Mouse (Mus musculus) forebrain, embryonic 12.5 days (tissue): ENCODE data around the gene Abhd12b. TPM values are rescaled to one million over a fixed set of nuclear protein-coding genes. Genes with fewer than 3 reads are reported as not detected.
A peak's percentile ranks its signal among the peaks of the same experiment; 100 is the strongest.
"Not testable (repeated sequence)": the region's sequence is repeated elsewhere in the genome, so short reads cannot be mapped to it uniquely, and the experiment has no call there.

Experiments used
- ATAC-seq: fragments of 200-750 bp; cut with Nextera tagmentation; 2 replicates; pipeline ENCODE4 v1.8.0; 2017; ENCODE audit warnings: moderate TSS enrichment; ENCODE audit not compliant: low FRiP score
- H3K27ac ChIP-seq: fragments of 300-500 bp; sonication (generic); 2 replicates; pipeline ENCODE4 v1.5.1; 2016; ENCODE audit warnings: mild to moderate bottlenecking
- H3K27me3 ChIP-seq: fragments of 300-500 bp; sonication (generic); 2 replicates; pipeline ENCODE4 v1.6.1; 2016; ENCODE audit warnings: mild to moderate bottlenecking
- H3K36me3 ChIP-seq: fragments of 300-500 bp; sonication (generic); replicated peaks from 2 replicates; pipeline ENCODE4 v1.6.1; 2016; ENCODE audit warnings: mild to moderate bottlenecking
- H3K4me1 ChIP-seq: fragments of 300-500 bp; sonication (generic); 2 replicates; pipeline ENCODE4 v1.6.1; 2016
- H3K4me2 ChIP-seq: fragments of 300-500 bp; sonication (generic); 2 replicates; pipeline ENCODE4 v1.6.1; 2016; ENCODE audit warnings: mild to moderate bottlenecking, moderate library complexity
- H3K4me3 ChIP-seq: fragments of 300-500 bp; sonication (generic); replicated peaks from 2 replicates; pipeline ENCODE4 v1.5.1; 2016; ENCODE audit warnings: mild to moderate bottlenecking
- H3K9ac ChIP-seq: fragments of 300-500 bp; sonication (generic); 2 replicates; pipeline ENCODE4 v1.6.1; 2016; ENCODE audit warnings: mild to moderate bottlenecking
- H3K9me3 ChIP-seq: fragments of 300-500 bp; sonication (generic); 2 replicates; pipeline ENCODE4 v1.6.1; 2016
- WGBS: fragments of 180-500 bp; shearing (Covaris S2); methylation state at CpG from one replicate; pipeline ENCODE4 v1.1.7; 2016; 5-methylcytosine and 5-hydroxymethylcytosine counted together
- polyA plus RNA-seq: library from polyadenylated mRNA; unstranded; fragments of >200 nt; fragmentation: Nextera tagmentation; extraction: Ambion mirVana; gene quantifications from 2 replicates; pipeline ENCODE4 v1.2.1, GENCODE M21; 2016

The Abhd12b gene
- polyA plus RNA-seq, 1 experiment from 2014 or later, result not detected

DNA sequence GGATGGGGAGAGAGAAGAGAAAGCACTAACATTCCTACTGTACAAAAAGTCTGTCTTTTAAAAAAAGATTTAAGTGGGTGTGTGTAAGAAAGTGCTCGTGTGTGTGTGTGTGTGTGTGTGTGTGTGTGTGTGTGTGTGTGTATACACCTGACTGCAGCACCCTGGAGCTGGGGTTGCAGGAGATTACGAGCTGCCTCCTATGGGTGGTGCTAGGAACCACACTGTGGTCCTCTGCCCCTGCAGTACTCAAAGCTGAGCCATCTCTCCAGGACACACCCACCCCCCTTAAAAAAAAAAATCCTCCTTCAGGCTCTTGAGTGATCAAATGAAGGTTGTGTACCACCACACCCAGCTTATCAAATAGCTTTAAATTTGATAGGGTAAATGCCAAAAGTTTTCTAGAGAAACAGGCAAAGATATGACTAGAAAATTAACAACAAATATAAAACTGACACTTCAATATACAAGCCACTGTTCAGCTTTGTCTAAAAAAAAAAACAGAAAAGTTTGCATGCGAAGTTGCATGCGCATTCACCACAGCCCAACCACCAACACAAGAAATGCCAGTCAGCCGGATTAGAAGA is 12.9 kb upstream of the Abhd12b start:
- 87% methylated on average over 5 of the region's 5 CpGs for WGBS
- Histone ChIP-seq H3K36me3 (no peaks in the 10 kb centered on the region), H3K9me3 (no peaks in the 10 kb centered on the region), H3K4me1 (no peaks in the 10 kb centered on the region), H3K4me2 (no peak overlapping the region), H3K4me3 (no peak overlapping the region), H3K27me3 (no peaks in the 10 kb centered on the region), H3K9ac (no peak overlapping the region), H3K27ac (no peak overlapping the region)
- no peak for ATAC-seq

DNA sequence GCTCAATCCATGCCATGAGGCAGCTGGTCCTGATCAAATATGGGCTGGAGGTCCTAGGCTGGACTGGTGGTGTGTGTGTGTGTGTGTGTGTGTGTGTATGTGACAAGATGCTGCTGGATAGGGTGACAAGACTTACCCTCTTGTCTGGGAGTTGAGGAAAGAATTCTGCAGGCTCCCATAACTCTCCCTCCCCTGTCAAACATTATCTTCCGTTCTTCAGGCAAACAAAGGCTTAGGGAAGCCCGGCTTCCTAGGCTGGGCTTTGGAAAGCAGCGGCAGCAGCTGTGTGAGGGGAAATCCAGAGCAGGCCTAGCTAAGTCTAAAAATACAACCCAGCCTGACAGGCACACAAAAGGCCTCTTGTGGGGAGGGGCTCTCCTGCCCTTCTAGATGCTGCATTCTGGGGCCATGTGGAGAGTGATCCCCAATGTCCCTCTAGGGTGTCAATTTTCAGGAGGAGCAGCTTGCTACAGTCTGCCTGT is 9.8 kb upstream of the Abhd12b start:
- WGBS, result 10% methylated on average over 3 of the region's 3 CpGs
- H3K9ac ChIP-seq, H3K27me3 ChIP-seq, H3K36me3 ChIP-seq, H3K27ac ChIP-seq, H3K4me3 ChIP-seq, H3K9me3 ChIP-seq, H3K4me2 ChIP-seq: not testable (repeated sequence)
- peaks cover 11% of the 10 kb centered on the region for H3K4me1 ChIP-seq
- peak; percentile 42; the same call in 1 of the 2 replicates for ATAC-seq

DNA sequence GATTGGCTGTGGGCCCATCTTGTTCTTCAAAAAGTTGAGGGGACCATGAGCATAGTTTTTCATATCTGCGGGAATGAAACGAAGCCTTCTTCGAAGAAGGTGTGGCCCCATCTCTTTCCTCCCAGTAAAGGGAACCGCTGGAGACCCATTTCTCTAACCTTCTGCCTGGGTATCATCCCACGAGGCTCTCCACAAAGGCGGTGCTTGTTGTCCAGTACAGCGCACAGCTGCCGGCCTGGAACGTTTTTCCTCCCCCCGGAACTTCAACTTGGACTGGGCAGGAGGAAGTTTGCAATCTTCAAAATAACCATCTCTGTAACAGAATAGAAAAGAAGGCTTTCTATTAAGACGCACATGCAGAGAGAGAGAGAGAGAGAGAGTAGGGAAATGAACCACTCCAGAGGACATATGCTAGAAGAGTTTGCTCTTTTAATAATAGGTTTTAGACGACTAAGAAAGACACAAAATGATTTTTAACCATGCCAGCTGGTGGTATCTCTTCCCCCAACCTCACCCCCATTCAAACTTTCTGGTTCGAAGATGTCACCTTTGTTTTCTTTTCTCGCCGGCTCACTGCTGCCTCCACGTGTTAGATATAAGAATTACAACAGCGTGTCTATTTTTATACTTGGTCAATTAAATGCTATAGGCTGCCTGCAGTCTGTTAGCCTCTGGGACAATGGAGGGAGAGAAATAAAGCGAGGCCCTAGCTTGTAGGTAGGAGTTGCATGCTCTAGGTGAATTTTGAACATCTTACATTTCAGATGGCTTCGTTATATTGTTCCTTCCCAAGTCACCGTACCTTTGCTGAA is 9.1 kb upstream of the Abhd12b start:
- no peaks in the 10 kb centered on the region for H3K9me3 ChIP-seq
- H3K9ac ChIP-seq, result no peak overlapping the region
- H3K27ac ChIP-seq, result no peak overlapping the region
- H3K4me3 ChIP-seq, result no peak overlapping the region
- no peak overlapping the region for H3K4me2 ChIP-seq
- peaks cover 11% of the 10 kb centered on the region for H3K4me1 ChIP-seq
- ATAC-seq, result no peak
- WGBS, result 47% methylated on average over 20 of the region's 20 CpGs
- no peaks in the 10 kb centered on the region for H3K36me3 ChIP-seq
- peaks cover 3% of the 10 kb centered on the region; the same call in 1 of the 2 replicates for H3K27me3 ChIP-seq

DNA sequence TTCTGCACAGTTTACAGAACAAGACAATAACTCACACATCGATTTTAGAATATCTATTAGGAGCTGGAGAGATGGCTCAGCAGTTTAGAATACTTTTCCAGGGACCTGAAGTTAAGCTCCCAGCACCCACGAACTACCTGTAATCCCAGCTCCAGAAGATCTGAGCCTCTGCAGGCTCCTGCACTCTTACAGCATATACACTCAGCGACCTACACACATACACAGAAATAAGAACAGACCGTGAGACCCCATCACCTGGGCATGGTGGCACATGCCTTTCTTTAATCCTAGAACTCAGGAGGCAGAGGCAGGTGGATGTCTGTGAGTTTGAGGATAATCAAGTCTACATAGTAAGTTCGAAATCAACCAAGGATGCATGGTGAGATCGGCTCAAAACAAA is 8.4 kb upstream of the Abhd12b start:
- Histone ChIP-seq H3K4me2 (no peak overlapping the region), H3K4me1 (peaks cover 11% of the 10 kb centered on the region), H3K36me3 (no peaks in the 10 kb centered on the region), H3K4me3 (no peak overlapping the region), H3K9ac (no peak overlapping the region), H3K9me3 (no peaks in the 10 kb centered on the region), H3K27me3 (peaks cover 3% of the 10 kb centered on the region; the same call in 1 of the 2 replicates), H3K27ac (no peak overlapping the region)
- WGBS, result 88% methylated on average over 6 of the region's 6 CpGs
- no peak for ATAC-seq

DNA sequence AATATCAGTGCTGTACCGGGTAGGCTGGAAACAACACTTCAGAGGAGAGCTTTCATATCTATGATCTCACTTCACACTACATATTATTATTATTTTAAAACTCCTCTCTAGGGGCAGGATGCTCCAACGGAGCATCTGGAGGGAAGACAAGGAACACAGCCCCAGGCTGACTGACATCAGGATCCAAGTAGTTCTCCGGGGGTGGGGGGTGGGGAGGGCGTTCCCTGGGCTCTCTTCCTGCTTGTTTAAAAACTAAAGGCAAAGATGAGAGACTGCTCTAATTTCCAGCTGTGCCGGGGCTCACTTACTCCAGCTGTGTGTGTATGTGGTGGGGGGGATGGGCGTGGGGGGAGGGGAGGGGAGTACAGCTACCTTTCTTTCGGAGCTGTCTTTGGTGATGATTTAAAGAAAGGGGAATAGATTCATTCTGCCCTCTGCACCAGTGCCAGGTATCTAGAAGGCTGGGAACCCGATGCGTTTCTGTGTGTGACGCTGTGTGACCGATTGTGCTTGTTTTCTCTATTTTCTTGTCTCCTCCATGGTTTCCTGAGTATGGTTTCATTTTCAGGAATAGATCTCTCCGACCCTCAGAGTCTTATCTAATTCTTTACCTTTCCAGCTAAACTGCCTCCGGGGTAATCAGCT is 5.8 kb upstream of the Abhd12b start:
- H3K27ac ChIP-seq, result 0 out of 2 replicates have a peak overlapping the region, but pooled peaks have one; percentile 13
- 10% methylated on average over 13 of the region's 13 CpGs for WGBS
- 0 out of 2 replicates have a peak, but pooled peaks have one; percentile 34 for ATAC-seq
- H3K27me3 ChIP-seq, result peaks cover 3% of the 10 kb centered on the region; the same call in 1 of the 2 replicates
- peaks cover 11% of the 10 kb centered on the region for H3K4me1 ChIP-seq
- peak overlapping the region; percentile 11 for H3K4me3 ChIP-seq
- no peaks in the 10 kb centered on the region for H3K9me3 ChIP-seq
- no peaks in the 10 kb centered on the region for H3K36me3 ChIP-seq
- peak overlapping the region; percentile 29; the same call in 1 of the 2 replicates for H3K9ac ChIP-seq
- peak overlapping the region; percentile 45 for H3K4me2 ChIP-seq

DNA sequence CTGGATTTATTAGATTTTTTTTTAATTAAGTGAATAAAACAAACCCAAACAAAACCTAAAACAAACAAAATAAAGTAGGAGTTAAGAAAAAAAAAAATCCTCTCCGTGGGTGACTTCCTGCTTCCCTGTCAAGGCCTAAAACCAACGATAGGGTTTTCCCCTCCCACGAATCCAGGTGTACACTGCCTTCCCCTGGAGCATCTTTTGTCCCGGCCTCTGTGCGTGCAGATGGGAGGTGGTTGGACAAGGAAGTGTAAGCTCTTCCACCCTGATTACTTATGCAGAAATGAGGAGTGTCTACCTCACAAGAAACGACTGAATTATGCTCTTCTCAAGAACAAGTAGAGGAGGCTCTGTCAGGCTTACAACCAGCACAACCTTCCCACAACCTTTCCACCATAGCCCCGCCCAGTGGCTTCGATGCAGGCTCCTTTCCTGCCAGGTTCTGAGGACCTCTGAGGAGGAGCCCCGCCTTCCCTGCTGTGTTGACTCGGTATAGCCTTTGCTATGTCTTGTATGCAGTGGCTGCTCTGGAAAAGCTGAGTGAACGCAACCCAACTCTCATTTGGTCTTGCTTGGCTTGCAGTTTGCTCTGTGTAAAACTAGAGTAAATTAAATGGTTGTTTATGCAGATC is 5.2 kb upstream of the Abhd12b start:
- H3K4me3 ChIP-seq, result no peak overlapping the region
- H3K27ac ChIP-seq, result no peak overlapping the region
- H3K27me3 ChIP-seq, result peaks cover 3% of the 10 kb centered on the region; the same call in 1 of the 2 replicates
- H3K9ac ChIP-seq, result no peak overlapping the region
- WGBS, result 12% methylated on average over 11 of the region's 11 CpGs
- peaks cover 11% of the 10 kb centered on the region for H3K4me1 ChIP-seq
- peak; percentile 44; the same call in 1 of the 2 replicates for ATAC-seq
- no peaks in the 10 kb centered on the region for H3K36me3 ChIP-seq
- no peaks in the 10 kb centered on the region for H3K9me3 ChIP-seq
- peak overlapping the region; percentile 45 for H3K4me2 ChIP-seq

DNA sequence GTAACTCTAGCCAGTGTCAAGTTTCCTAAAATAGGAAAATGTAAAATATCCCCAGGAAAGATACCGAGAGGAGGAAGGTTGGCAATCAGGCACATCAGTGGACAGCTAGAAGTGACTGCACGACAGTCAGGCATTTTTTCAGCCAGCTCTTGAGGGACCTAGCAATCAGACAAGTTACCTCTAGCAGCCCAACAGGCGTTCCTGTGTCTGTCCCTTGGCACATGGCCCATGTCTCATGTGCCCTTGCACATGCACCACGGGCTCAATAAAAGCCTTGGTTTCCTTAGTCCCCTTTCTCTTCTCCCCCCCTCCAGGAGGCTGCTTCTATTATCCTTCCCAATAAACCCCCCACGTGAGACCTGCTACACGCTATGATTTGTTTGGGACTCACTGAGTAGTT is 2.3 kb downstream of the Abhd12b start:
- no peak overlapping the region for H3K4me2 ChIP-seq
- H3K27me3 ChIP-seq, result no peaks in the 10 kb centered on the region
- no peak overlapping the region for H3K27ac ChIP-seq
- H3K36me3 ChIP-seq, result no peaks in the 10 kb centered on the region
- H3K4me1 ChIP-seq, result no peaks in the 10 kb centered on the region
- no peak for ATAC-seq
- WGBS, result 80% methylated on average over 6 of the region's 6 CpGs
- no peak overlapping the region for H3K9ac ChIP-seq
- no peak overlapping the region for H3K4me3 ChIP-seq
- no peaks in the 10 kb centered on the region for H3K9me3 ChIP-seq

DNA sequence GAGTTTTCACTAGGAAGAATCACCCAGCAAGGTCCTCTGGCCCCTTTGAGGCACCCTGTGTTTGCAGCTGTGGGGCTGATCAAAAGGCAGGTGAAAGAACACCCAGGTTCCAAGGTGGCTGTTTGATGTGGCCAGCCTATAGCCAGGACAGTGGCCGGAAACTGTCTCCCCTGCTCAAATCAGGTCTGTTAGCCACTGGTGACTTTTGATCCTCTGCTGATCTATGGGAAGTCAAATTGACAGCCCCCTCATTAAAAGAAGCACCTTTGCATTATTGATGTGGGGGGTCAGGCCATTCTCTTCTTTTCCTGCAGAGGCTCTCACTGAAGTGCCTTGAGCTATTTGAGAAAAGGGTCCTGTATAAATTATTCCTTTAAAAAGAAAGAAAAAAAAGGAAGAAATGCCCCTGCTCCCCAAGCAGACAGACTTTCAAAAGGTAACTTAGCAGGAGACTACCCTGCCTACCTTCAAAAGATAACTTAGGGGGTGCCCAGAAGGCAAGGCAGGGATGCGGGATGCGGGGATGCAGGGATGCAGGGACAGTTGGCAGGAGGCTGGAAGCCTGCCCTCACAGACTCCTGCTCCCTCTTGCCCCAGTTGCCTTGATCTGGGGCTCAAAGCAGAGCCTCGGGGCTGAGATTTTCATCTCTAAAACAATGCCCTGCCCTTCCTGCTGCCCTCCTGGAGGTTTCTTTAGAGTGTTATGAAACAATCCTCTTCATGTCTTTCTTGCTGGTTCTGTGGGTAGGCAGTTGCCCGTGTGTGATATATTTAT is 3.5 kb downstream of the Abhd12b start:
- no peak for ATAC-seq
- 56% methylated on average over 5 of the region's 5 CpGs for WGBS
- H3K4me2 ChIP-seq, result no peak overlapping the region
- H3K4me3 ChIP-seq, result no peak overlapping the region
- no peaks in the 10 kb centered on the region for H3K9me3 ChIP-seq
- H3K27ac ChIP-seq, result no peak overlapping the region
- no peaks in the 10 kb centered on the region for H3K4me1 ChIP-seq
- no peak overlapping the region for H3K9ac ChIP-seq
- H3K27me3 ChIP-seq, result no peaks in the 10 kb centered on the region
- H3K36me3 ChIP-seq, result no peaks in the 10 kb centered on the region

DNA sequence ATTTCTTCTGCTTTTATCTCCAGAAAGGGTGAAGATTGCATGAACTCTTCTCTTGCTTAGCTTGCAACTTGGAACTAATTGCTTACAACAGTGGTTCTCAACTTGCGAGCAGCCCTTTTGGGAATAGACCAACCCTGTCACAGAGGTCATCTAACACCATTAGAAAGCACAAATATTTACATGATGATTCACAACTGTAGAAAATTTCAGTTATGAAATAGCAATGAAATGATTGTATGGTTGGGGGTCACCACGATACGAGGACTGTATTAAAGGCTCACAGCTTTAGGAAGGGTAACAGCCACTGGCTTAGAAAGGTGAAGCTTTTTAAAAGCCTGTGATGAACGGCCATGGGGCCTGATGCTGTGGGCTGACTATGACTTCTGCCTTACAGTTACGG is 7.1 kb downstream of the Abhd12b start:
- 86% methylated on average over 5 of the region's 5 CpGs for WGBS
- Histone ChIP-seq H3K4me3 (no peak overlapping the region), H3K9ac (no peak overlapping the region), H3K27ac (no peak overlapping the region), H3K9me3 (no peaks in the 10 kb centered on the region), H3K4me2 (no peak overlapping the region), H3K4me1 (no peaks in the 10 kb centered on the region), H3K27me3 (no peaks in the 10 kb centered on the region), H3K36me3 (no peaks in the 10 kb centered on the region)
- no peak for ATAC-seq

DNA sequence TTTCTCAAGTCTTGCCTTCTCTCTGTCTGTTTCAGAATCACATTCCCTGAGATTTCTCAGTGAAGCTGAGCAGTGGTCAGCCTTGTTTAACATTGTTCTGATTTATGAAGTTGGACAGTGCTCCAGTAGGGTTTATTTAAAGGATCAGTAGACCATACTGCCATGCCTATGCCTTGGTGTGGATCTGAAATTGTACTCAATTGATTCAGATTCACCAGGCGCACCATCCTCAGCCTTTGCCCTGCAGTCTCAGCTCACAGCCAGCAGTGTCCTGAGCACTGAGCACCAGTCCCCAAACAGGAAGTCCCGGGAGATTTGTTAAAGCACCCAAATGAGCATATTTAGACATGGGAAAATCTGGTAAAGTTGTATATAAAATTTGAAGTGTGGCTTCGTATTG is 10.8 kb downstream of the Abhd12b start:
- Histone ChIP-seq H3K4me1 (no peaks in the 10 kb centered on the region), H3K27ac (no peak overlapping the region), H3K27me3 (no peaks in the 10 kb centered on the region), H3K36me3 (no peaks in the 10 kb centered on the region), H3K4me3 (no peak overlapping the region), H3K9ac (no peak overlapping the region), H3K4me2 (no peak overlapping the region), H3K9me3 (no peaks in the 10 kb centered on the region)
- ATAC-seq, result no peak
- 83% methylated on average over 3 of the region's 3 CpGs for WGBS

DNA sequence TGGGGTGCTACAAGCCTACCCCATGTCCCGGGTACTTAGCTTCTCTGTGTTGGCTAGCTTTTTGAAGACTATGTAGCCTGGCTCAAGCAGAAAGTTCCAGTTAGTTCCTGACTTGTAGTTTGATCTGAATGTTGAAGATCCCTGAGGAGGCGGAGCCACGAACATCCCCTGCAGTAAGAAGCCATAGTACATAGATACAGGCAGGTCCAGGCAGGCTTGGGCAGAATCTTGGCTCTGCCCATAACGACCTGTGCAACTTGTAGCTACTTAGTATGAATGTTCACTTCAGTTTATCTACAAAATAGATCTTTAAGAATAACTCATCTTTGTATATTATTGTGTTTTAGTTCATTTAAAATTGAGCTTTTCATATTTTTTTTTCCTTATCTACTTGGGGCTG is 14.0 kb downstream of the Abhd12b start:
- Histone ChIP-seq H3K4me2 (no peak overlapping the region), H3K27ac (no peak overlapping the region), H3K4me1 (no peaks in the 10 kb centered on the region), H3K27me3 (no peaks in the 10 kb centered on the region), H3K4me3 (no peak overlapping the region), H3K9me3 (no peaks in the 10 kb centered on the region), H3K36me3 (no peaks in the 10 kb centered on the region), H3K9ac (no peak overlapping the region)
- no peak for ATAC-seq
- 89% methylated on average over 4 of the region's 4 CpGs for WGBS
